Mouse (Mus musculus) embryonic facial prominence, embryonic 14.5 days (tissue): ENCODE data around the gene Thbd. TPM values are rescaled to one million over a fixed set of nuclear protein-coding genes. Genes with fewer than 3 reads are reported as not detected.

Experiments
- ATAC-seq: fragments of 200-750 bp; cut with Nextera tagmentation; 2 replicates; pipeline ENCODE4 v1.8.0; 2017; ENCODE audit warnings: low read depth, moderate number of reproducible peaks, moderate TSS enrichment
- DNase-seq: peaks from one replicate; pipeline ENCODE4 v3.0.0-alpha.2; 2015; ENCODE audit warnings: low spot score
- H3K27ac ChIP-seq: fragments of 300-500 bp; sonication (generic); replicated peaks from 2 replicates; pipeline ENCODE4 v1.5.1; 2014; ENCODE audit warnings: low read depth, mild to moderate bottlenecking, low read length, moderate library complexity
- H3K27me3 ChIP-seq: fragments of 300-500 bp; sonication (generic); replicated peaks from 2 replicates; pipeline ENCODE4 v1.6.1; 2014; ENCODE audit warnings: low read length; ENCODE audit not compliant: control insufficient read depth, insufficient read depth
- H3K36me3 ChIP-seq: fragments of 300-500 bp; sonication (generic); 2 replicates; pipeline ENCODE4 v1.6.1; 2014; ENCODE audit warnings: low read length, mixed read lengths; ENCODE audit not compliant: control insufficient read depth, insufficient read depth
- H3K4me1 ChIP-seq: fragments of 300-500 bp; sonication (generic); 2 replicates; pipeline ENCODE4 v1.6.1; 2014; ENCODE audit warnings: antibody characterized with exemption, low read length; ENCODE audit not compliant: control insufficient read depth, insufficient read depth
- H3K4me2 ChIP-seq: fragments of 300-500 bp; sonication (generic); 2 replicates; pipeline ENCODE4 v1.6.1; 2014; ENCODE audit warnings: low read depth, mild to moderate bottlenecking, low read length, moderate library complexity, mixed read lengths
- H3K4me3 ChIP-seq: fragments of 300-500 bp; sonication (generic); 2 replicates; pipeline ENCODE4 v1.5.1; 2014; ENCODE audit warnings: low read depth, mild to moderate bottlenecking, low read length
- H3K9ac ChIP-seq: fragments of 300-500 bp; sonication (generic); 2 replicates; pipeline ENCODE4 v1.6.1; 2014; ENCODE audit warnings: low read depth, mild to moderate bottlenecking, low read length, moderate library complexity, mixed read lengths
- H3K9me3 ChIP-seq: fragments of 300-500 bp; sonication (generic); 2 replicates; pipeline ENCODE4 v1.6.1; 2016; ENCODE audit warnings: low read length; ENCODE audit not compliant: control insufficient read depth
- WGBS: fragments of 180-500 bp; shearing (Covaris S2); extraction: QIAGEN DNeasy Blood & Tissue Kit; methylation state at CpG from one replicate; pipeline ENCODE4 v1.1.7; 2014; 5-methylcytosine and 5-hydroxymethylcytosine counted together
- polyA plus RNA-seq: library from polyadenylated mRNA; unstranded; fragments of >200 nt; fragmentation: Nextera tagmentation; extraction: Ambion mirVana; gene quantifications from 2 replicates; pipeline ENCODE4 v1.2.1, GENCODE M21; 2014

Thbd gene
- polyA plus RNA-seq, 1 experiment from 2014 or later = 31.4 TPM

DNA sequence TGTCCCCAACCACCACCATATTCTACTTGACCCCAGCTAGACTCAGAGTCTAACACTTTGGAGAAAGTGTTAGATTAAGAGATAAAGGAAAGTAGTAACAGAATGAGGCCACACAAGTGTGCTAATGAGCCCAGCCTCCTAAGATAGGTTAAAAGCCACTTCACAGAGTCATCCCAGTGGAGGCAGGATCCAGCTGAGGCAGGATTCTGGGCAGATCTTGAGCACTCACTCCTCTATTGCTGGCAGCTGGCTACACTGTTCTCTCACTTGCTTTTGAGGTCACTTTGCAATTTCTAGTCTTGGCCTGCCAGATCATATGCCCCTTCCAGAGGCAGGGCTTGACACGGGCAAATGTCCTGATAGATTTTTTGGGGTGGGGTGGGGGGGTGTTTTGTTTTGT, 36.5 kb upstream of the Thbd start:
- no peak for ATAC-seq
- Histone ChIP-seq H3K9ac (no peak overlapping the region), H3K36me3 (no peaks in the 10 kb centered on the region), H3K9me3 (no peaks in the 10 kb centered on the region), H3K4me1 (no peaks in the 10 kb centered on the region), H3K27me3 (no peaks in the 10 kb centered on the region), H3K27ac (no peak overlapping the region), H3K4me3 (no peak overlapping the region), H3K4me2 (no peak overlapping the region)
- DNase-seq = no peak
- WGBS = 79% methylated on average over 1 of the region's 1 CpGs

DNA sequence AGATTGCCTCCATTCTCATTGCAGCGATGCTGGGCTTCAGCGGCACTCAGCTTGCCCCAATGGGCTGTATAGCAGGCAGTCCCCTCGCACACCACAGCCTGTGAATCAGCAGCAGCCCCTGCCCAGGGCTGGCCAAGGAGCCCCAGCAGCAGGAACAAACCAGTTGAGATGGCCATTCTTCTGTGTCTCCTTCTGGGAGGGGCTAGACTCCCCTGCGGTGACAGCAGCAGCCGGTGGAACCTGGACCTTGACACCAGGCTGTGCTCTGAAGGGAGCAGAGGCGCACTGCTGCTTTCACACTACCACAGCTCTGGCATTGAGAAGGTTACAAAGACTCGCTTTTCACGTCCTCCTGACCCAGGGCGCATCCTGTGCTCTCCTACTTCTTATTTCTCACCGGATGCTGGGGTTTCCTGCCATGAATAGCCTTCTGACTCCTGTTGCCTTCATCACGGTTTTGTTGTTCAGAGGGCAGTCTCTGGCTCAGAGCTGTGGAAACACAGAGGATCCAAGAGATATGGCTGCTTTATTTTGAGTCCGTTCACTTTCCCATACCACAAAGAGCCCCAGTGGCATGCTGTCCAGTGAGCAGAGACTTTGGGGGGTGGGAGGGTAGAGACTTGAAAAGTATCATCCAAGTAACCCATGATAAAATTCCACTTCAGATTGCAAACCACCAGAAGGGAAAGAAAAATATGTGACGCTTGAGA, 35.4 kb upstream of the Thbd start, which contains the start of gene Cd93:
TSS of gene Cd93 (minus strand) at position 315 of the 710 bp plus-strand sequence.
- no peak within 1 kb of the TSS for H3K4me2 ChIP-seq
- H3K27ac ChIP-seq = peak within 1 kb of the TSS; percentile 22
- H3K4me1 ChIP-seq = no peaks in the 10 kb centered on the region
- H3K9ac ChIP-seq = 0 out of 2 replicates have a peak within 1 kb of the TSS, but pooled peaks have one; percentile 36
- 49% methylated on average over 13 of the region's 13 CpGs for WGBS
- H3K27me3 ChIP-seq = no peaks in the 10 kb centered on the region
- no peaks in the 10 kb centered on the region for H3K36me3 ChIP-seq
- ATAC-seq (no peak), DNase-seq (peak; percentile 19)
- H3K9me3 ChIP-seq = no peaks in the 10 kb centered on the region
- H3K4me3 ChIP-seq = peak within 1 kb of the TSS; percentile 10

DNA sequence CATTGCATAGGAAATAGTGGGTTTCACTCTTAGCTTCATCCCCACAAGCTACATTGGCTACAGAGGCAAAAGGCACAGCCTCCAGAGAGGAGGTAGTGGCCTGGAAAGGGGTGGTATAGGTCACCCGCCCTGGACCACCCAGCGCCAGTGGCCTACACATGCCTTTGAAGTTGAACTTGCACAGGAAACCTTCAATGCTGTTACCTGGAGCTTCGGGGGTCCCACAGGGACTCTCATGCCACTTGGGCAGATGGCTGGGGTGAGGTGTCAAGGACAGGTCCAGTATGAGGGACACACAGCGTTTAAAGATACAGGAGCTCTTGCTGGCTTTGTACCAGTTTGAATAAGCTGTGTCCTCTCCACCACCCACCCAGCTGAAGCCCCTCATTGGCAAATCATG, 34.7 kb upstream of the Thbd start:
- H3K4me2 ChIP-seq = no peak overlapping the region
- no peaks in the 10 kb centered on the region for H3K27me3 ChIP-seq
- no peak overlapping the region for H3K9ac ChIP-seq
- no peaks in the 10 kb centered on the region for H3K9me3 ChIP-seq
- no peaks in the 10 kb centered on the region for H3K4me1 ChIP-seq
- peak overlapping the region; percentile 10; the same call in 1 of the 2 replicates for H3K4me3 ChIP-seq
- whole genome bisulfite sequencing = 89% methylated on average over 4 of the region's 4 CpGs
- H3K27ac ChIP-seq = peak overlapping the region; percentile 22; the same call in 1 of the 2 replicates
- no peak for DNase-seq
- no peaks in the 10 kb centered on the region for H3K36me3 ChIP-seq
- ATAC-seq = no peak

GRCm38 (mm10) chr2:148442172-148442571, 34.2 kb upstream of the Thbd start:
- no peaks in the 10 kb centered on the region for H3K27me3 ChIP-seq
- no peak overlapping the region for H3K9ac ChIP-seq
- ATAC-seq (no peak), DNase-seq (no peak)
- no peaks in the 10 kb centered on the region for H3K36me3 ChIP-seq
- H3K4me1 ChIP-seq = no peaks in the 10 kb centered on the region
- H3K27ac ChIP-seq = no peak overlapping the region
- WGBS = 73% methylated on average over 4 of the region's 4 CpGs
- peak overlapping the region; percentile 10 for H3K4me3 ChIP-seq
- H3K9me3 ChIP-seq = no peaks in the 10 kb centered on the region
- H3K4me2 ChIP-seq = peak overlapping the region; percentile 12; the same call in 1 of the 2 replicates

DNA sequence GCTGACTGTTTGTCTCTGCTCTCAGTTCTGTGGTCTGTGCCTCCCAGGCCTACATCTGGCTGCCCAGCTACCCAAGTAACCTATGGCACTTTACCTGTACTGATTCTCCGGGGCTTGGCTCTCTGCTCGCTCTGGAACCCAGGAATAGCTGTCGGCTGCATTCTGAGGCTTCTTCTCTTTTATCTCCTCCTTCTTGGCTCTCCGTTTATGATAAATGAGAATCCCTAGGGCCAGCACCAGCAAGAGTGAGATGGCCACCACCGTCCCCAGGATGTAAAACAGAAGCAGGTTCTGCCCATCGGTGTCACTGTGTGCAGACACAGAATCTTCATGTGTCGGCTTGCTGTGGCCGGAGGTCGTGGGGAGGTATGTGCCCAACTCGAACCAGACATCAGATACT, 33.4 kb upstream of the Thbd start:
- DNase-seq = no peak
- 81% methylated on average over 9 of the region's 10 CpGs for WGBS
- H3K4me3 ChIP-seq = peak overlapping the region; percentile 12; the same call in 1 of the 2 replicates
- ATAC-seq = no peak
- H3K9me3 ChIP-seq = no peaks in the 10 kb centered on the region
- no peak overlapping the region for H3K4me2 ChIP-seq
- no peaks in the 10 kb centered on the region for H3K27me3 ChIP-seq
- H3K27ac ChIP-seq = no peak overlapping the region
- no peaks in the 10 kb centered on the region for H3K4me1 ChIP-seq
- H3K36me3 ChIP-seq = no peaks in the 10 kb centered on the region
- 0 out of 2 replicates have a peak overlapping the region, but pooled peaks have one; percentile 30 for H3K9ac ChIP-seq

DNA sequence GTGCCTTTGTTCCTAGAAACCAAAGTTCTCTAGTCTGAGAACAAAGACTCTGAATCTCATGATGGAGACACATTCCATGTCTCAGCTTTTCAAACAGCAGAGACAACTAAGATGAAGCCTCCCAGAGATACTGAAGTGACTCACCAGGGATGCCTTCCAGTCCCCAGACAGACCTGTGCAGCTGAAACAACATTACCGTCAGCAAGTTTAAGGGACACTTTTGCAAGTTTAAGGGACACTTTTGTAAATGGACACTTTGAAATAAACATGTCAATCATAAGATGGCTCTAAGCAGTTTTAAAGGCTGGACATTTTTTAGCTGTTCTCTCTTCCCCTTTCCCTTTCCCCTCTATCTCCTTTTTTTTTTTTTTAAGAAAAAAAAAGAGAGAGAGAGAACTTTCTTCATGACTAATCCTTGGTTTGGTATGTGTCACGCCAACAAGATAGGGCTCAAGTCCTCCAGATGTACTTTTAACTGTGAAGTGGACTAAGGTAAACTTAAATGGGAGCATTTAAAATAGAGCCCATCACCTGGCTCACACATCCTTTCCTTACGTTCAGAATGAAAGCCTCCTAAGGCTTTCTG, 31.8 kb upstream of the Thbd start:
- Histone ChIP-seq H3K9ac (no peak overlapping the region), H3K27ac (no peak overlapping the region), H3K9me3 (no peaks in the 10 kb centered on the region), H3K4me3 (0 out of 2 replicates have a peak overlapping the region, but pooled peaks have one; percentile 4), H3K4me1 (no peaks in the 10 kb centered on the region), H3K36me3 (no peaks in the 10 kb centered on the region), H3K4me2 (no peak overlapping the region), H3K27me3 (no peaks in the 10 kb centered on the region)
- DNase-seq = no peak
- no peak for ATAC-seq
- WGBS = 47% methylated on average over 3 of the region's 3 CpGs

DNA sequence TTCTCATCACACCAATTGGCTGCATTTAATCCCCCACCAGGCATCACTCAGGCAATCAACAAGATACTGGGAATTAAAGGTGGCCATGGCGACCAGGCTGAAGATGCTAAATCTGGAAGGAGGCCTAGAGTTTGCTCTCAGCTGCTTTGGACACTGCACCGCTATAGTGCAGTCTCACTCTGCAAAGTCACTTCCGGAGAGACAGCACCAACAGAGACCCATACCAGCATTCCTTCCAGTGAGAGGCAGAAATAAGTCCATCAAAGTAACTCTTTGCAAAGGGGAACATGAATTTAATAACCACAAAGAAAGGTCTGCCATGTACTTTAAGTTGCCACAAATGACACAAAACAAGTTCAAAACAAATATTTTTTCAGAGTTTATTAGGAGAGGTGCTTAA, 28.3 kb upstream of the Thbd start:
- no peak overlapping the region for H3K27ac ChIP-seq
- no peak overlapping the region for H3K9ac ChIP-seq
- no peaks in the 10 kb centered on the region for H3K9me3 ChIP-seq
- no peak overlapping the region for H3K4me3 ChIP-seq
- WGBS = 53% methylated on average over 3 of the region's 3 CpGs
- DNase-seq (no peak), ATAC-seq (no peak)
- no peaks in the 10 kb centered on the region for H3K36me3 ChIP-seq
- no peaks in the 10 kb centered on the region for H3K27me3 ChIP-seq
- no peaks in the 10 kb centered on the region for H3K4me1 ChIP-seq
- no peak overlapping the region for H3K4me2 ChIP-seq

GRCm38 (mm10) chr2:148432346-148432745, 24.4 kb upstream of the Thbd start:
- ATAC-seq = no peak
- no peak overlapping the region for H3K9ac ChIP-seq
- H3K36me3 ChIP-seq = no peaks in the 10 kb centered on the region
- H3K4me3 ChIP-seq = no peak overlapping the region
- no peak overlapping the region for H3K27ac ChIP-seq
- 69% methylated on average over 2 of the region's 2 CpGs for WGBS
- no peaks in the 10 kb centered on the region for H3K27me3 ChIP-seq
- H3K4me1 ChIP-seq = no peaks in the 10 kb centered on the region
- no peak for DNase-seq
- H3K4me2 ChIP-seq = no peak overlapping the region
- H3K9me3 ChIP-seq = no peaks in the 10 kb centered on the region
